Mouse (Mus musculus): ENCODE measurements around the gene Cbfa2t2. TPM values are rescaled to one million over a fixed set of nuclear protein-coding genes. Genes with fewer than 3 reads are reported as not detected.
"Not testable (repeated sequence)": the region's sequence is repeated elsewhere in the genome, so short reads cannot be mapped to it uniquely, and the experiment has no call there.

Gene Cbfa2t2
- total RNA-seq, 2 experiments from 2014 or later: 21.4 to 21.7 TPM

DNA sequence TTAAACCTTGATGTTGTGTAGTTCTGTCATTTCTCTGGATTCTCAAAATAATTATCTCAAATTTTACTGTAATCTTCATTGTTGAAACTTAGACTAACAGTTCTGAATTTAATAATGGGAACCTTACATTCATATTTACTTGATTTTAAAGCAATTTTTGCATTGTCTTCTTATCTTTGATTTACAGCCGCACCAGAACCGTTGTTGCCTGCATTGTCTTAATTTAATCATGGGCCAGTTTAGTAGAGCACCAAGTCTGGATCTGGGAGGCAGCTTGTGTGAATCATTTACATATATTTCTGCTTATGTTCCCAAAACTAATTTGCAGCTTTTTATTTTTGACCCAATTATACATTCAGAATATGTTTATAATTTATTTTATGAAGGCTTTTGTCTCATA, 23.0 kb downstream of the Cbfa2t2 start:
- no peak for DNase-seq
- intact Hi-C loops (cut with DNase I): no loop called here

DNA sequence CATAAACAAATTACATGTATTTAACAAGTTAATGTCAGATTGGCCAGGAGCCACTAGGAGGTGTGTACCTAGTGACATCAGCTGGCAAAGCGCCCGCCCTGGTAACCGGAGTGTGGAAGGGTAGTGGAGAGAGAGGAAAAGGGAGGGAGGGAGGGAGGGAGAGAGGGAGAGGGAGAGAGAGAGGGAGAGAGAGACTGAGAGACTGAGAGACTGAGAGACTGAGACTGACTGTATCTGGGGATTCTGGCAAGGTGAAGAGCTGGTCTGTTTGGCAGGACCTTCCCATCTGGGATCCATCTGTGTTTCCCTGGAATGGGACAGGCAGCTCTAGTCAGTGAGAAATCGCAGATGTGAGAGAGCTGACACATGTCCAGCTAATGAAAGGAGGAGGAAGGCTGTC, 23.6 kb downstream of the Cbfa2t2 start:
- DNase-seq: peak; percentile 57 to 70
- intact Hi-C loops (cut with DNase I): no loop called here

DNA sequence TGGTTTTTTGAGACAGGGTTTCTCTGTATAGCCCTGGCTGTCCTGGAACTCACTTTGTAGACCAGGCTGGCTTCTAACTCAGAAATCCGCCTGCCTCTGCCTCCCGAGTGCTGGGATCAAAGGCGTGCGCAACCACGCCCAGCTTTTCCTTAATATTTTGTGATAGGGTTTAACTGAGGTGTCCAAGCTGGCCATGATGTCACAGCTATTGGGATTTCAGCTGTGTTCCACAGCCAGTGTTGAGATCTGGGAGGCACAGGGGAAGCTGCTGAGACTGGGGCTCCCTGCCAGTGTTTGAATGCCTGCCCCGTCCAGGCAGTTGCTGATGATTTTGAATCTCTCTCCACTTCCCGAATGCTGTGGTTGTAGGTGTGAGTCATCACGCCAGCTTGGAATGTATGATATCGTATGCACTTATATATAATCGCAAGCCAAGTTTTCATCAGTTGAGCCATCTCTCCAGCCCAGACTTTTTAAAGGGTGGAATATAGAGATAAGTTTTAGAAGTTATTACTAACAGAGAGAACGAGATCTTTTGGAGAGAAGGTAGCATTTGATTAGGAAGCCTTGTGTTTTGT, 27.4 kb downstream of the Cbfa2t2 start:
- peak; percentile 53 to 56 for DNase-seq
- intact Hi-C loops (cut with DNase I): no loop called here

DNA sequence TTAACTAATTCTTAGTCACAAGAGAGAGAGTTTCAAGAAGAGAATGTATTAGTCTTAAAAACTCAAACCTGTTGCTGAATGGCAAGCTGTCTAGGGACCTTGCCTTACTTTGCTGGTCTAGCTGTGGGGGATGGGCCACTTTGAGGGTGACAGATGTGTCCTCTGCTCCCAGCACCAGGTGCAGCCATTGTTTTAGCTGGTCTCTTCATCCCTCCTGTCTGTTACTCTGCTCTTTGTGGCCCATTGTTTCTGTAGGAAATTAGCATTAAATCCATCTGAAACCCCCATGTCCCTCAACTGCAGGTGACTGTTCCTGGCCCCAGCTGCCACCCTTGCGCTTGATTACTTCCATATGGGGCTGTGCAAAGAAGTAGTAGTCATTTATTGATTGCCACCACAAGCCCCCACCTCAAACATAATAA, 29.6 kb downstream of the Cbfa2t2 start:
- no peak for DNase-seq
- intact Hi-C loops (cut with DNase I): no loop called here

DNA sequence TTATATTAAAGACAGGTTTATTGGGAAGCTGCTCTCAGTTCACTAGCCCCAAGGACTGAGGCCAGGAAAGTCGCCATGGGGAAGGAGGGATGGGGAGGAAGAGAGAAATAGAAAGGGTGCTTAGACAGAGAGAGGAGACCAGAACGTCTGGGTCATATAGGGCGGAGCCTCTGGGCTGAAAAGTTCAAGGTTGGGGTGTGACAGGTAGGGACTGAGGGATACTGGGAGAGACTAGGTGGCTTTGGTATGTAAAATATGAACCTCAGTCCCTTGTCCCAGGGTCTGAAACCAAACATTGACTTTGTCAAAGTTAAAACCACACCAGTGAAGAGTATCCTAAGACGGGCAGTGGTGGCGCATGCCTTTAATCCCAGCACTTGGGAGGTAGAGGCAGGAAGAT, 30.9 kb downstream of the Cbfa2t2 start:
- DNase-seq: no peak
- intact Hi-C loops (cut with DNase I): no loop called here

DNA sequence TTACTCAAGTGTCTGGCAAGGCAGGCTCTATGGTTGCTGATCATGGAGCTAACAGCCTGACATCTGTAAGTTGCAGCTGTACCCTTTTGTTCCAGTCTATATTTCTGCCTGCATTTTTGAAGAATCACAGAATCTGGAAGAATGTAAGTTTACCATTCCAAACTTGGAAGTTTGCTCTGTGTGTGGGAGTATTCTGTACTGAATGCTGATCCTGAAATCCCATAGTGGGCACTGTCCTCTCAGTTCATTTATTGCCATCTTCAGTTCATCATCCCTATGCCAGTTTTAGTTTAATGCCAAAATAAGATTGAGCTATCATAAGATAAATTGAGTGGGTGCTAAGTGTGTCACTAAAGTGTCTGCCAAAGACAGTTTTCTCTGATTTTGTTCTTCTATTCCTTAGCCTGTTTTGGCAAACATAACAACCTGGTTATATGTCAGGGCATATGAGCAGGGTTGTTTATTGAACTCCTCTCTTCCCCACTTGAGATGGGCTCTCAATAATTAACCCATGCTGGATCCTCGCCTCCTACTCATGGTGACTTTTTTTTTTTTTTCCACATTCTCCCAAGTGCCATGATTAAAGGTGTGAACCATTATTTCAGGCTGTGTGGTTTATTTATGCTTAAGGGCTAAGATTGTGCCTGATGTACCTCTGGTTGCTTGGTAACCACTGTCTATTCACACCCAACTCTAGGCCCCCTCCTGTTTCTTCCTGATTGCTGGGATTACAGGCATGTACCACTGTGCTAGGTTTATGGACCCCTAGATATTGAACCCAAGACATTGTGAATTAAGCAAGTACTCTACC, 38.2 kb downstream of the Cbfa2t2 start:
- intact Hi-C loops (cut with DNase I): no loop called here
- no peak for DNase-seq

DNA sequence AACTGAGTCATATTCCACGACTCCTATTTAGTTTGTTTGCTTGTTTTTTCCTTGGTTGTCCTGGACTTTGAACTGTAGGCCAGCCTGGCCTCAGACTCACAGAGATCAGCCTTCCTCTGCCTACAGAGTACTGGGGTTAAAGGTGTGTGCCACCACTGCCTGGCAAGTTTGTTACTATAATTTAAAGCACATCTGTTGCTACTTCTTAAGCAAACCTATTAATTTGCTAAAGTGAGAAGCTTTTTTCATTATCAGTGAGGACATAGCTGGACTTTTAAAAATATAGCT, 38.7 kb downstream of the Cbfa2t2 start:
- DNase-seq: no peak
- intact Hi-C loops (cut with DNase I): no loop called here

DNA sequence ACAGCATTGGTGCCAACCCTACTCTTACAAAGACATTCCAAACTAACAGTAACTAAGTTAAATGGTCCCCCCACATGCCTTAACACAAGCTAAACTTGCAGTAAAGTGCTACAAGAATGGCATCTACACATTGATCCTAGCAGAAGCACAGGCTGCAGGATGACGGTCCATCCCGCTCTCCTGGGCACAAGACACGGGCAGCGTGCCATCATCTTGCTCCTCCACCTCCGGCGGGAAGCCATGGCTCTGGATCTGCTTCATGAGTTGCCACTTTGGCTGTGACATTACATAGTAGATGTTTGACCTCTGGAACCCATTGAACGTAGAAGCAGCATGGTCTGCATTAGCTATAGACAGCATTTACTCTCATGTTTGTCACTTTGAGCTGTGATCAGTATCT, 39.6 kb downstream of the Cbfa2t2 start:
- intact Hi-C loops (cut with DNase I): no loop called here
- no peak for DNase-seq

DNA sequence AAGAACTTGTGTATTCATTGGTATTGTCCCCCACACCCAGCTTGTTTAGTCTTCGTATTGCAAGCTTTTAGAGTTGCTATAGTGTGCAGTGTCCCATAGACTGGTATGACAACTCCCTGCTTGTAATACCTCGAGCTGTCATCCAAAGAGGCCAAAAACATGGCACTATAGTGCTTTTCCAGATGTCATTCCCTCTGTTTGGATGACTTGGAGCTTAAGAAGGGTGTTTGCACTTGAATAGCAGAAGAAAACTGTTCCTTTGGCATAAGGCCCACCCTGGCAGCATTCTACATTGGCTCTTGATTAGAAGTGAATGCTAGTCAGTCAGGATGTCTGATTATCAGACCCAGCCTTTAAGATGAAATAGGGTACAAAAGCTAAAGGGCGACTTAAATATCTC, 40.7 kb downstream of the Cbfa2t2 start:
- intact Hi-C loops (cut with DNase I): no loop called here
- peak; percentile 11 to 31 for DNase-seq

DNA sequence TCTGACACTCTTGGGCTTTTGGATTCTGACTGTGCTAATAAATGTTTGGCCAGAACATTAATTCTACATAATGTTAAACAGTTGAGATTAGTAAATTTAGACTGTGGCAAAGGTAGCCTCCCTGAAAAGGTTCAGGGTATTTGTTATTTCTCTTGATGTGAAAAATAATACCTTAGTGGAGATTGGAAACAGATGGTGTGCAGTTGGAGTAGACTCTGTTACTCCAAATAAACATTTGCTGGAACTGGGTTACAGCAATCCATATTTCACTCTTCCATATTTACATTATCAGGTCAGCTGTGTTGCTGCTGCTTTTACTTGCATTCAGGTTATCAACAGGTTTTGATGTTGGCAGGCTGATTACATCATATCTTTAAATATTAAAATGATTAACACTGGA, 55.5 kb downstream of the Cbfa2t2 start:
- intact Hi-C loops (cut with DNase I): no loop called here
- DNase-seq: no peak

DNA sequence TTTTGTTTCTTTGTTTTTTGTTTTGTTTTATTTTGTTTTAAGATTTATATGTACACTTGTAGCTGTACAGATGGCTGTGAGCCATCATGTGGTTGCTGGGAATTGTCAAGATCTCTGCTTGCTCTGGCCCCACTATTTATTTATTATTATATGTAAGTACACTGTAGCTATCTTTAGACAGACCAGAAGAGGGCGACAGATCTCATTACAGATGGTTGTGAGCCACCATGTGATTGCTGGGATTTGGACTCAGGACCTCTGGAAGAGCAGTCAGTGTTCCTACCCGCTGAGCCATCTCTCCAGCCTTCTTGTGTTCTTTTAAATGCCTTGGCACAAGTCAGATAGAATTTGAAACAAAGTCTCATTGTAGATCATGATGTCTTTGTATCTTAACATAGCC, 57.3 kb downstream of the Cbfa2t2 start:
- intact Hi-C loops (cut with DNase I): not testable (repeated sequence)

DNA sequence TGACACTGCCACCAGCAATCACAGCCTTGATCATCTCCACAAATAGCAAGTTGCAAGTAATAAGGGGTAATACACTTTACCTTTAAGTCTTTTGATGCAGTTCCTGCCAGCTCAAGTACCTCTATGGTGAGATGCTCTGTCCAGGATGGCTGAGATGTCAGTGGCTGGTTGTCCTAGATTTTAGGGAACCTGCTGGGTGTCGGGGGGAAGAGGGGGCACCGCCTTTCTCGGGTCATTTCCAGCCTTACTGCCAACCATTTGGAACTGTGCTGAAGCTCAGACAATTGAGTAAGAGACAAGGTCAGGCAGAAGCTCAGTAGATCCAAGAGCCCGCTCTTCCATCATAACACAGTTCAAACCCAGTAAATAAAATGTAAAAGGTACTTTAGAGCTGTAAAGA, 58.7 kb downstream of the Cbfa2t2 start:
- intact Hi-C loops (cut with DNase I): no loop called here

More for the DNA sequence above, 57.3 kb downstream of the Cbfa2t2 start:
- not testable (repeated sequence) for DNase-seq

DNA sequence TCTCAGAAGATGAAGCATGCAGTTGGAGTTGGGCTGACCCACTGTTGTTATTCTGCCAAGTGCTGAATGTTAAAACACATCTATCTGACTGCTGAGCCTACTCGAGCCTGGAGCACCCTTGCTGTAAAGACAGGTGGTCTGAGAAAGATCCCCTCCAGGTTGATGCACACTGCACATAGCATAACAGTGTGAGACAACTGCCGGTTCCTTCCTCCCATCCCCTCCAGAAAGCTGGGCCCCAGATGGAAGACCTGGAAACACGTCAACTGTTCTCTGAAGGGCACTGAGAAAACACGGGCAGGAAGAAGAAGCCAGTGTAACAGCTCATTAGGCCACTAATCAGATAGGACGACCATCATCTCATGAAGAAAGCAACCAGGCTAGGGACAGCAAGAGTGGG, 62.3 kb downstream of the Cbfa2t2 start:
- DNase-seq: peak in 1 of 2 experiments; percentile 9
- intact Hi-C loops (cut with DNase I): no loop called here

More for the DNA sequence above, 58.7 kb downstream of the Cbfa2t2 start:
- DNase-seq: no peak

DNA sequence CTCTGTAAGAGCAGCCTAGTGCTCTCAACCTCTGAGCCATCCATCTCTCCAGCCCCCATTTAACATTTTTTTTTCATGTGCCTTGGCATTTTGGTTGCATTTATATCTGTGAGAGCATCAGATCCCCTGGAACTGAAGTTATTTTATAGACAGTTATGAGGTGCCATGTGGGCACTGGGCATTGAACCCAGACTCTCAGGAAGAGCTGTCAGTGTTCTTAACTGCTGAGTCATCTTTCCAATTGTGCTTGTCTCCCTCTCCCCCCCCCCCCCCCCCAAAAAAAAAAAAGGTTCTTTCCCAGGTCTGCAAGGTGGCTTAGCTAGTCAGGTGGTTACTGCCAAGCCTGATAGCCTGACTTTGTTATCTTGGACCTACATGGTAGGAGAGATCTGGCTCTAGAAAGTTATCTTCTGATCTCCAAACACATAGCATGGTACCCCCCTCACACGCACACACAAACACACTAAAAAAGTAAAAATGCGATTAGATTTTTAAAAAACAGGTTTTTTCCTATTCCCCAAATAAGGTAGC, 63.5 kb downstream of the Cbfa2t2 start:
- intact Hi-C loops (cut with DNase I): no loop called here

DNA sequence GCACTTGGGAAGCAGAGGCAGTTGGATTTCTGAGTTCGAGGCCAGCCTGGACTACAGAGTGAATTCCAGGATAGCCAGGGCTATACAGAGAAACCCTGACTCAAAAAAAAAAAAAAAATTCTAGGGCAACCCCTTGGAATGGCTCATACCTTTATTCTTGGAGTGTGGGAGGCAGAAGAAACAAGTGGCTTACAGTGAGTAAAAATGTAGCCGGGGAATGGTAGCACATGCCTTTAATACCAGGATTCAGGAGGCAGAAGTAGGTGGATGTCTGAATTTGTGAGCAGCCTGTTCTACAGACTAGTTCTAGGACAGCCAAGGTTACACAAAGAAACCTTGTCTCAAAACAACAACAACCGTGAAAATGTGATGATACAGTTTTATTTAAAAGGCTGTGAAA, 64.5 kb downstream of the Cbfa2t2 start:
- DNase-seq: no peak
- intact Hi-C loops (cut with DNase I): no loop called here

More for the DNA sequence above, 63.5 kb downstream of the Cbfa2t2 start:
- DNase-seq: no peak

DNA sequence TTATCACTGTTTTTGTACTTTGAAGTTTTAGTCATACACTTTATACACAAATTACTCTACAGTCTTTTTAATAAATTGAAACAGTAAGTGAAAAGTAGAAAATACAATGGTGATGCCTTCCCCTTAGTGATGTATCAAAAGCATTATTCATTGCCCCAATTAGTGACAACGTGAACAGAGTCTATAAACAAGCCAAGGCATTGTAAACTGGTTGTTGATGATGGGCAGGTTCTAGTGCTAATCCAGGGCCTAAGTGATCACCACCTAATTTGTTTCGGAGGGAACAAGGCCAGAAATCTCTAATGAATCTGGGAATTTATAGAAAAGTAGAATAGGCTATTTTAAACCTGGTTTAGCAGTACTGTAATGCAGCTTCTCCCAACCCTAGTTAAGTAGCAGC, 70.8 kb downstream of the Cbfa2t2 start:
- intact Hi-C loops (cut with DNase I): no loop called here
- no peak for DNase-seq

DNA sequence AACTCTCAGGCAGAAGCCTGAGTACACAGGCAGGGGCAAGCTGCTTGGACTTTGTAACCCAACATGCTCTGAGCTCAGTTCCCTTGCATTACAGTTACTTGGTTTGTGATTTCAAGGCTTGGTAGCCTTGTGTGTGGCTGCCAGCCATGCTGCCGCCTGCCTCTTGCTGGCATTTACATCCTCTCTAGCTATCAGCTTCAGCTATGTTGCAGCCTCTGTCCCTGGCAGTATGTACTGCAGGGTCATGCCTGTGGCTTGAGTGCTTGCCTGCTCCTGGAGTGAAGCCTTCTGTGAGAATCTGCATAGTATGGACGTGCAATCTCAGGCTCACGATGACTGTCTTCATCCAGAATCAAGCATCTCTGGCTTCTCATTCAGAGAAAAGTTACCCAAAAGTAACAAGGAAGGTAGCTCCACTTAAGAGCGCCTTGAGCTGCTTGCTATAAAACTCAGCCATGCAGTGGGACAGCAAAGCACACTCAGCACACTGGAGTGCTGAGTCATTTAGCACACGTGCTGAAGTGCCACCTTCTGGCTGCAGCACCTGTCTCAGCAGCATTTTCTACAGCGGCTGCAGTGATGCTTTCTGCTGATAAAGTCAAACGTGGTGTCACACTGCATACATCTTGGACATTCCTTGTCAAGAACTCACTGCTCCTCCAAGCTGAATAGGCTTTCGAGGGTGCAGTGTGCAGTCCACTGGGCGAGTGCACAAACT, 71.4 kb downstream of the Cbfa2t2 start:
- peak; percentile 3 to 8 for DNase-seq
- intact Hi-C loops (cut with DNase I): no loop called here

DNA sequence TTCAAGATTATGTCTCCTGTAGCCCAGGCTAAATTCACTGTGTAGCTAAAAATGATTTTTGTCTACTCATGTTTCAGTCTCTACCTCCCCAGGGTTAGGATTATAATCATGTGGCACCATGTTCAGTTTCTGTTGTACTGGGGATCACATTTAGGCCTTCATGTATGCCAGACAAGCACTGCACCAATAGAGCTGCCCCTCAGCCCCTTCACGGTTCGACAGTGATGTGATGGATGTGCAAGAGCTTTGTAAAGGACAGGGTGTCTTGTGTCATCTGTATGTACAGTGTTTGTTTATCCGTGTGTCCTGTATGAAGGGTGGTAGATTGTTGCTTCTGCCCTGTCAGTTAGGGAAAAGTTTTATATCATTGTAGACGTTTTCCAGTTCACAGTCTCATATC, 72.2 kb downstream of the Cbfa2t2 start:
- no peak for DNase-seq
- intact Hi-C loops (cut with DNase I): no loop called here

DNA sequence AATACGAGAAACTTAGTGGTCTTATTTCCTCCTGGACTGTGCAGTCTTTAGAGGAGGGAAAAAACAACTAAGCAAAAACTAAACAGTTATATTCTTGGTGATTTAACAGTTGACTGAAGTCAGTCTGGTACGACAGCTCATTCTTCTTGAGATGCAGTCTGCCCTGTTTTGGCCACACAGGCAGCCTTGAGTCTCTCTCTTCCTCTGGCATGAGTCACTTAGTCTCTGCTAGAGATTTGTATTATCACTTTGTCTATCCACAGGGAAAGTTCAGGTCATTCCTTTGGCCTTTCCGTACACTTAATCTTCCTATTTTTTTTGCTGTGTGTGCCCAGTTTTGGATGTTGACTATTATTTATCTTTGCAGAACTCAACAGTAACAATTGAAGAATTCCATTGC, 73.9 kb downstream of the Cbfa2t2 start:
- no peak for DNase-seq
- intact Hi-C loops (cut with DNase I): no loop called here

DNA sequence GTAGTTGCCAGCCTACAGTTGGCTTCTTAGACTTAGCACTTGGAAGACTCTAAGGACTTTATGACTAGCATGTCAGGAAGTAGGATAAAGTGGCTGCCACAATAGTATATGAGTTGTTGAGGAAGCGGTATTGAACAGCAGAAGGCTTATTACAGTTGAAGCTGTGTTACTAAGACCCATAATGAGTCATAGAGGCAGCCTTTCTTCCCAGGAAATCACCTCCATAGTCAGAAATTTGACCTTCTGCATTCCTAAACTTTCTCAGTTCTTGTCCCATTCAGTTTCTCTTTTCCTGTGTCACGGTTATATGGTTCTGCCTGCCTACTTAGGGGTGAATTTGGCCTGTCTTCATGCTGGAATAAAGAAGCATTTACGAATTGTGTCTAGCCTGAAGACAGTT, 80.7 kb downstream of the Cbfa2t2 start:
- no peak for DNase-seq
- intact Hi-C loops (cut with DNase I): no loop called here

DNA sequence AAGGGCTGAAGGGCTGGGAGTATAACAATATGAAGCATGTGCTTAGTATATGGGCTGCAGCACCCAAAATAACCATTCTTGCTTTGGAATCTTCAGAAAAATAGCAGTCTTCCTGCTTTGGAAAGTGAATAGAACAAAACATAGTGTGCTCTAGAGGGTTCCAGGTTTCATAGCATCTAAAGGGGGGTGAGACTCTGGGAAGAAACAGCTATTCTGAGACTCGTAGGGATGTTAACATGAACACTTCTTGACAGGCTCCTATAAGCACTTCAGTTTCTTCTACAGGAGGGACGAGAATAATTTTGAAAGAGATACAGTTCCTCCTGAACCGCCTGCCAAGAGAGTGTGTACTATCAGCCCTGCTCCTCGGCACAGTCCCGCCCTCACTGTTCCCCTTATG, 81.1 kb downstream of the Cbfa2t2 start:
- intact Hi-C loops (cut with DNase I): no loop called here
- no peak for DNase-seq

DNA sequence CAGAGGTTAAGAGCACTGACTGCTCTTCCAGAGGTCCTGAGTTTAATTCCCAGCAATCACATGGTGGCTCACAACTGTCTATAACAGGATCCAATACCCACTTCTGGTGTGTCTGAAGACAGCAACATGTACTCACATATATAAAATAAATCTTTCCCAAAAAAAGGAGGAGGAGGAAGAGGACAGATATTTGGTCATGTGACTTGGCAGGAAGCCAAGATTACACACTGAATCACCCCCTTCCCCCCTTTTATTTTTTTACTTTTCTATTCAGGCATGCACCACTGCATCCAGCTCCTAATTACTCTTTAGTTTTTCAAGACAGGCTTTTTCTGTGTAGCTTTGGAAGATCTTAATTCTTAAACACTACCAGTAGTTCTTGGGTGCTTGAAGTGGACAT, 85.2 kb downstream of the Cbfa2t2 start:
- intact Hi-C loops (cut with DNase I): no loop called here
- DNase-seq: no peak
